Mouse (Mus musculus) liver, embryonic 15.5 days (tissue): ENCODE measurements around the gene Tsga8. TPM values are rescaled to one million over a fixed set of nuclear protein-coding genes. Genes with fewer than 3 reads are reported as not detected.

ENCODE experiments used
- ATAC-seq: fragments of 200-750 bp; cut with Nextera tagmentation; 2 replicates; pipeline ENCODE4 v1.8.0; 2017; ENCODE audit warnings: moderate number of reproducible peaks, mild to moderate bottlenecking, moderate library complexity; ENCODE audit not compliant: insufficient read depth
- H3K27ac ChIP-seq: fragments of 300-500 bp; sonication (generic); replicated peaks from 2 replicates; pipeline ENCODE4 v1.5.1; 2015; ENCODE audit warnings: mild to moderate bottlenecking, inconsistent platforms
- H3K27me3 ChIP-seq: fragments of 300-500 bp; sonication (generic); 2 replicates; pipeline ENCODE4 v1.6.1; 2015; ENCODE audit warnings: mild to moderate bottlenecking, inconsistent platforms
- H3K36me3 ChIP-seq: fragments of 300-500 bp; sonication (generic); replicated peaks from 2 replicates; pipeline ENCODE4 v1.6.1; 2015; ENCODE audit warnings: moderate library complexity, mild to moderate bottlenecking, inconsistent platforms
- H3K4me1 ChIP-seq: fragments of 300-500 bp; sonication (generic); replicated peaks from 2 replicates; pipeline ENCODE4 v1.6.1; 2015; ENCODE audit warnings: inconsistent platforms
- H3K4me2 ChIP-seq: fragments of 300-500 bp; sonication (generic); 2 replicates; pipeline ENCODE4 v1.6.1; 2015; ENCODE audit warnings: moderate library complexity, mild to moderate bottlenecking, inconsistent platforms
- H3K4me3 ChIP-seq: fragments of 300-500 bp; sonication (generic); replicated peaks from 2 replicates; pipeline ENCODE4 v1.5.1; 2015; ENCODE audit warnings: mild to moderate bottlenecking, inconsistent platforms
- H3K9ac ChIP-seq: fragments of 300-500 bp; sonication (generic); 2 replicates; pipeline ENCODE4 v1.6.1; 2015; ENCODE audit warnings: moderate library complexity, mild to moderate bottlenecking, inconsistent platforms
- H3K9me3 ChIP-seq: fragments of 300-500 bp; sonication (generic); replicated peaks from 2 replicates; pipeline ENCODE4 v1.6.1; 2016; ENCODE audit warnings: inconsistent platforms
- WGBS: fragments of 180-500 bp; shearing (Covaris S2); methylation state at CpG from one replicate; pipeline ENCODE4 v1.1.7; 2015; ENCODE audit warnings: mixed read lengths; ENCODE audit not compliant: insufficient replicate concordance; 5-methylcytosine and 5-hydroxymethylcytosine counted together
- polyA plus RNA-seq: library from polyadenylated mRNA; unstranded; fragments of >200 nt; fragmentation: Nextera tagmentation; extraction: Ambion mirVana; gene quantifications from 2 replicates; pipeline ENCODE4 v1.2.1, GENCODE M21; 2015

Gene Tsga8
- not detected in 2 replicates for polyA plus RNA-seq

DNA sequence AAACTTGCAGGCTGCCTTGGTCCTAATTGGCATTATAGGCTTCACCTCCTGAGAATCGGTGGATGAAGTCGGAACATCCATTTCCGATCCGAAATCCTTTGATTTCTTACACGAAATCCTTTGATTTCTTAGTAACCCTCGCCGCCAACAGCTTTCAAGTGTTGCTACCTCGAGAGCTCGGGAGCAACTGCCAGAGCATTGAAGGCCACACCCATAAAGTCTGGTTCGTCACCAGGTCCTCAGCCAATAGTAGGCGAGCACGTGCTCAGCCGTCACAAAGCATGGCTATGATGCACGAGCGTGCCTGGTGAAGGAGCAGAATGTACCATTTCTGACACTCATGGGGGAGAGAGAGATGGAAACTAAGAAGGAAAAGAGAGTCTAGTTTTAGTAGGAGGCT, at the start of gene Tsga8:
Gene Tsga8 (minus strand): TSS at position 327 of the 400 bp plus-strand sequence.
- no peak for ATAC-seq
- H3K4me2 ChIP-seq = no peak within 1 kb of the TSS
- H3K9me3 ChIP-seq = no peaks in the 10 kb centered on the region
- H3K9ac ChIP-seq = no peak within 1 kb of the TSS
- H3K36me3 ChIP-seq = no peaks in the 10 kb centered on the region
- H3K27ac ChIP-seq = no peak within 1 kb of the TSS
- H3K4me1 ChIP-seq = no peaks in the 10 kb centered on the region
- no peaks in the 10 kb centered on the region for H3K27me3 ChIP-seq
- H3K4me3 ChIP-seq = no peak within 1 kb of the TSS
- 84% methylated on average over 15 of the region's 15 CpGs for WGBS
